Mouse (Mus musculus): ENCODE measurements around the gene Lbhd2.

DNA sequence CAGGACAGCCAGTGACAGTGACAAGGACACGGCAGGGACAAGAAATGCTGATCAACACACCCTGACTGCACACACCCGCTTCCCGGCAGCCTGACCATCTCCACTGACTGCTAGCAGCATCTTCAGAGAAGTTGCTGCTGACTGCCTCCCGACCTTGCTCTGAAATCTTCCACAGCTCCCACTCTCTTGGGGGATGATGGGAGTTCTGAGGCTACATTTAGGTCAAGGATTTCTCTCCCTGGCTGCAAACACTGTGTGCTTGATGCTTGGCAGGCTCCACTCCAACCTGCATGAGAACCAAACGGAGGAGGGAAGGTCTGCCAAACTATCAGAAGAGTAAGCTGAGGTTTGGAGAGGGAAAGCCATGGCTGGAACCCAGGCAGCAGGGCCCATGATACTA, 9.6 kb upstream of the Lbhd2 start:
- TF ChIP-seq CTCF (IDR thresholded peaks at IDR 0.05; ENCODE audit: control insufficient read depth, insufficient read depth, insufficient read length) (no peak), MYOD1 (IDR thresholded peaks at IDR 0.05; ENCODE audit: control insufficient read depth, insufficient read length, low read depth) (no peak), MAX (IDR thresholded peaks at IDR 0.05) (no peak), MYOG (IDR thresholded peaks at IDR 0.05; ENCODE audit: control insufficient read depth, extremely low read depth, insufficient read length) (no peak), USF1 (IDR thresholded peaks at IDR 0.05; ENCODE audit: low read depth) (no peak)

Measured in C2C12 (cell line).